Mouse (Mus musculus) liver, embryonic 12.5 days (tissue): Measurements from ENCODE around the gene Acd. TPM values are rescaled to one million over a fixed set of nuclear protein-coding genes. Genes with fewer than 3 reads are reported as not detected.

Experiments used
- ATAC-seq: fragments of 200-750 bp; cut with Nextera tagmentation; 2 replicates; pipeline ENCODE4 v1.8.0; 2017; ENCODE audit warnings: moderate number of reproducible peaks, mild to moderate bottlenecking, moderate library complexity
- H3K27ac ChIP-seq: fragments of 300-500 bp; sonication (generic); 2 replicates; pipeline ENCODE4 v1.5.1; 2016; ENCODE audit warnings: mild to moderate bottlenecking
- H3K27me3 ChIP-seq: fragments of 300-500 bp; sonication (generic); replicated peaks from 2 replicates; pipeline ENCODE4 v1.6.1; 2016; ENCODE audit warnings: mild to moderate bottlenecking, moderate library complexity
- H3K36me3 ChIP-seq: fragments of 300-500 bp; sonication (generic); 2 replicates; pipeline ENCODE4 v1.6.1; 2016; ENCODE audit warnings: mild to moderate bottlenecking, moderate library complexity
- H3K4me1 ChIP-seq: fragments of 300-500 bp; sonication (generic); 2 replicates; pipeline ENCODE4 v1.6.1; 2016
- H3K4me2 ChIP-seq: fragments of 300-500 bp; sonication (generic); 2 replicates; pipeline ENCODE4 v1.6.1; 2016; ENCODE audit warnings: mild to moderate bottlenecking, moderate library complexity
- H3K4me3 ChIP-seq: fragments of 300-500 bp; sonication (generic); 2 replicates; pipeline ENCODE4 v1.5.1; 2016; ENCODE audit warnings: mild to moderate bottlenecking, moderate library complexity
- H3K9ac ChIP-seq: fragments of 300-500 bp; sonication (generic); 2 replicates; pipeline ENCODE4 v1.6.1; 2016; ENCODE audit warnings: mild to moderate bottlenecking, moderate library complexity
- H3K9me3 ChIP-seq: fragments of 300-500 bp; sonication (generic); replicated peaks from 2 replicates; pipeline ENCODE4 v1.6.1; 2016; ENCODE audit warnings: mild to moderate bottlenecking, moderate library complexity
- WGBS: fragments of 180-500 bp; shearing (Covaris S2); methylation state at CpG from one replicate; pipeline ENCODE4 v1.1.7; 2016; ENCODE audit not compliant: insufficient replicate concordance; 5-methylcytosine and 5-hydroxymethylcytosine counted together
- polyA plus RNA-seq: library from polyadenylated mRNA; unstranded; fragments of >200 nt; fragmentation: Nextera tagmentation; extraction: Ambion mirVana; gene quantifications from 2 replicates; pipeline ENCODE4 v1.2.1, GENCODE M21; 2016

Acd gene
- polyA plus RNA-seq, 1 experiment from 2014 or later: 34.1 TPM

DNA sequence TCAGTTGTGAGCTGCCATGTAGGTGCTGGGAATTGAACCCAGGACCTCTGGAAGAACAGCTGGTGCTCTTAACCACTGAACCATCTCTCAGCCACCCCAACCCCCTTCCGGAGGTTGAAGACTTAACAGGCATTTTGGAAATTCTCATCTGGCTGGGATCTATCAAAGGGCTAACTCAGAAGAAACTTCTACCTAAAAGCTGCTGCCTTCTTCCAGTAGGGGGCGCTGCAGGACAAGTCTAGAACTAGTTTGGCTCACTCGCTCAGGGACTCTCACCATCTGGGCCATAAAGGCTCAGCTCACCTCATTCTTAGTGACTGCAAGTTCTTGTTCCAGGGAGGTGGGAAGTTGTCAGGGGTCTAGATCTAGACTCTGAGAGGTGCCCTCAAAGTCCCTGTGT is 13.2 kb upstream of the Acd start:
- Histone ChIP-seq H3K9ac (no peak overlapping the region), H3K4me1 (no peaks in the 10 kb centered on the region), H3K27me3 (no peaks in the 10 kb centered on the region), H3K27ac (no peak overlapping the region), H3K4me2 (no peak overlapping the region), H3K36me3 (0 out of 2 replicates have a peak, but pooled peaks cover 5% of the 10 kb centered on the region), H3K4me3 (no peak overlapping the region), H3K9me3 (no peaks in the 10 kb centered on the region)
- WGBS: 2% methylated on average over 3 of the region's 3 CpGs
- no peak for ATAC-seq

DNA sequence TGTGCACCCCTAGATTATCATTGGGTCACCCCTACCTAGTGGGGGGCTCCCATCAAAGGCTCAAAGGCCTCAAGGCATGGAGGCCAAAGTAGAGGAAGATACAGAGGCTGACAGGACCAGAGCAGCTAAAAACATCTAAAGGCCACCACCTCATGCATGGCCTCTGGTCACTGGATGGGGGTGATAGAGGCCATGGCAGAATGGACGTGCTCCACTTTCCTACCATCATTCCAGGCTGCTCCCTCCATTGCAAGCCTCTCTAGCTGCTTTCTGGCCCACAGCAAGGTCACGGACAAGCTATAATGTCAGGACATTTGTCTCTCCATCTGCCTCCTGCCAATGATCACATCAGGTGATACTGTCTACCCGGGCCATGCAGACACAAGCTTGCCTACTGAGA is 11.4 kb upstream of the Acd start:
- peaks cover 4% of the 10 kb centered on the region for H3K4me1 ChIP-seq
- WGBS: 57% methylated on average over 3 of the region's 3 CpGs
- ATAC-seq: no peak

DNA sequence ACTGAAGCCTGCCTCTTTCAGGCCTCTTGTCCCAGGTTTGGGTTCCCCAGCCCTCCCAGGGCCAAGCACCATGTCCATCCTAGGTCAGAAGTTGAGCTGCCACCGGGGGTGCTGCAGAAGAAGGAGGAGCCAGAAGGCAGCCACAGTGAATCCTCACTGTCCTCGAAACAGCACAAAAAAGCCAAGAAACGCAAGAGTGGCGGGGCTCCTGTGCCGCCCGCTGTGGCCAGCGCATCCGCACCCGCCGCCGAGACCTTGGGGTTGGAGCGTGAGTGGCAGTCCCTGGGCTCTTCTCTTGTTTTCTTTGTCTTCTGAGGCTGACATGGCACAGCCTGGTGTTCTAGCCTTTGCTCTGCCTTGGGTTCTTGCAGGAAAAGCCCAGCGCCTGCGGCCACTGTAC is 8.4 kb upstream of the Acd start:
- WGBS: 78% methylated on average over 14 of the region's 14 CpGs
- H3K27ac ChIP-seq: no peak overlapping the region
- no peak for ATAC-seq
- H3K4me2 ChIP-seq: no peak overlapping the region
- H3K27me3 ChIP-seq: no peaks in the 10 kb centered on the region
- no peak overlapping the region; the same call in 1 of the 2 replicates for H3K9ac ChIP-seq
- peaks cover 22% of the 10 kb centered on the region for H3K4me1 ChIP-seq
- no peak overlapping the region for H3K4me3 ChIP-seq
- no peaks in the 10 kb centered on the region for H3K9me3 ChIP-seq
- H3K36me3 ChIP-seq: peaks cover 3% of the 10 kb centered on the region

More for the DNA sequence above, 11.4 kb upstream of the Acd start:
- no peak overlapping the region for H3K4me2 ChIP-seq
- no peak overlapping the region for H3K4me3 ChIP-seq
- no peaks in the 10 kb centered on the region for H3K27me3 ChIP-seq
- H3K27ac ChIP-seq: no peak overlapping the region
- no peak overlapping the region for H3K9ac ChIP-seq
- no peaks in the 10 kb centered on the region for H3K9me3 ChIP-seq
- 0 out of 2 replicates have a peak, but pooled peaks cover 4% of the 10 kb centered on the region for H3K36me3 ChIP-seq

DNA sequence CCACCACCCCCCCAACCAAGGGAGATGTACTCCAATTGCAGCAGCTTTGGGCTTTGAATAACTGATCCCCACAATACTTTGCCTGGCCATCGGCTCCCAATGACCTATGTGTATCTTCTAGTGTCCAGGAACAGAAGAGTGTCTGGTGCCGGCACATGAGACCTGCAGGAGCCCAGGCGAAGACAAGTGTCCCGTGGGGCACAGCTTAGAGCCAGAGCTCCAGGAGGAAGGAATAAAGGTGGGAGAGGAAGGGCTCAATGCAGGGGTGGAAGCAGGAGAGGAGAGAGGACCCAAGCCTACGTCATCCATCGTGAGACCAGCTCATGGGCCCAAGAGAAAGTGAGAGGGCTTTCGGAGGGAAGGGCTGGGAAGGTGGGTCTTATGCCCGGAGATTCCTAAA is 7.8 kb upstream of the Acd start:
- no peak for ATAC-seq
- Histone ChIP-seq H3K4me1 (peaks cover 22% of the 10 kb centered on the region), H3K27ac (no peak overlapping the region), H3K9ac (no peak overlapping the region), H3K4me3 (no peak overlapping the region), H3K4me2 (no peak overlapping the region), H3K36me3 (peaks cover 9% of the 10 kb centered on the region), H3K27me3 (no peaks in the 10 kb centered on the region), H3K9me3 (no peaks in the 10 kb centered on the region)
- 82% methylated on average over 8 of the region's 8 CpGs for whole genome bisulfite sequencing

DNA sequence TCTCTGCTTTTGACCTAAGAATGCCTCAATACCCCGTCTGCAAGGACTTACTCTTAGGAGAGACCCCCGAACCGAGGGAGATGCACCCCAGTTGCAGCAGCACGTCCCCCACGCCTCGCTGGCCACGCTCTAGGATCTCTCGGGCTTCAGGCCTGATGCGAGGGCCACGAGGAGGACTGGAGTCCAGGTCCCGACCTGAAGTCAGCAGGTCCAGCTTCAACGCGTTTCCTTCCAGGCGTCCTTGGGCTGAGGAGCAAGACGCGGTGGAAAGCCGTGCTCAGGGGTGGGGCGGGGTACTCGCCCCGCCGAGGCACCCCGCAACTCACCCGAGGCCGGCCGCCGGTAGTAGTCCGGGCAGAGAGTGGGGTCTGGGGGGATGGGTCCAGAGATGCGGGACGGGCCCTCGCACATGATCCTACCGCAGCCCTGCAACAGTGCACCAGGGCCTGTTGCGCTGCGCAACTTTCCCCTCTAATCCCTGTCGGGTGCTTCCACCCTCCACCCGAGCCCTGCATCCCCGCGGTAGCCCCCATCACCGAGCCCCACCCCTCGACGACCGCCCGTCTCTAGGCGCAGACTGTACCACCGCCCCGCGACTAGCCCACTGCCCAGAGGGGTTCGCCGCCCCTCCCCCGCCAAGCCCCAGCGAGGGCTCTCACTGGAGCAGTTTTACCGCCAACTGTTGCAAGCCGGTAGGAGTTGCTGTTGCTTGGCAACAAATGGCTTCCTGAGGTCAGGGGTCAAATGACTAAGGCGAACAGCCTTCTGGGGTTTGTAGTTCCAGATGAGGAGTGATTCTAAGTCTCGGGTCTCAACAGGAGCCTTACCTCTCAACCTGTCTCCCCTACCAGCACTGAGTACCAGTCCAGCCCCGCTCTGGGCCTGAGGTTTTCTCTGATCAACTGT is 6.8 kb upstream of the Acd start, which contains the start of the genes 4933405L10Rik and Enkd1:
4933405L10Rik (plus strand) TSS at position 158 of the 906 bp plus-strand sequence.
Enkd1 (minus strand) TSS at position 713 of the 906 bp plus-strand sequence.
- H3K4me1 ChIP-seq: peaks cover 24% of the 10 kb centered on the region
- H3K27me3 ChIP-seq: no peaks in the 10 kb centered on the region
- 1% methylated on average over 55 of the region's 55 CpGs for WGBS

DNA sequence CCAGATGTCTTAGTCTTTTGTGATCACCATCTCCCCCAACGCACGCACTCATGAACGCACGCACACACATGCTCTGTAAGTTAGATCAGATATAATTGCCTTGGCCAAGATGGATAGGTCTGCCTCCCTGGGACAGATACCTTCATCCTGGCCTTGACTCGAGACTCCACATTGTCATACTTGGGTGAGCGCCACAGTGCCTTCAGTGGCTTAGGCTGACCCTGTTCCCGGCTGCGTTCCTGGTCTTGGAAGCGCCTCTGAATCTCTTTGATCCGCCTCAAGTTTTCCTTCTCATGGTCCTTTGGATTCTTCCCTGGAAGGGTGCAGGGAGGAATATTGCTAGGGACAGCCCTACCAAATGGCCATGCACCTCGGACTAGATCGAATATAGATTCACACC is 5.5 kb upstream of the Acd start:
- H3K4me2 ChIP-seq: peak overlapping the region; percentile 92

More for the DNA sequence above, 6.8 kb upstream of the Acd start, which contains the start of the genes 4933405L10Rik and Enkd1:
- peak within 1 kb of the TSS; percentile 71 for H3K4me3 ChIP-seq
- H3K9ac ChIP-seq: peak within 1 kb of the TSS; percentile 73
- peaks cover 18% of the 10 kb centered on the region for H3K36me3 ChIP-seq
- no peaks in the 10 kb centered on the region for H3K9me3 ChIP-seq
- peak within 1 kb of the TSS; percentile 8 for H3K27ac ChIP-seq
- H3K4me2 ChIP-seq: peak within 1 kb of the TSS; percentile 92
- ATAC-seq: peak; percentile 73

DNA sequence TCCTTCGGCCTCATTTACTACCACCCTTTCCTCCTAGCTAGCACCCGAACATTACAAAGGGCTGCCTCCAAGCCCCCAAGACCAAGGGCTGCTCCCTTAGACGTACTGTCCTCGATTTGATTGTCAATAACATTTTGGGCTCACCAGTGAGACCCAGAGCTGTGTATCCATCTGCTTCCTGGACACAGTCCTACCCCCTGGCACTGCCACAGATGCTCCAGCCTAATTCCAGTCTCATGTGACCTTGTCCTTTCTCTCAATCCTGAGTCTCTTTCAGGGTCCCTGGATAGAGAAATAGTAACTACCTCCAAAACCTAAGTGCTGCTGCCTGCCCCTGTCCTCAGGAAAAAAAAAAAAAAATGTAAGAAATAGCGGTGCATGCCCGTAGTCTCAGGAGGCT is 4.1 kb upstream of the Acd start:
- ATAC-seq: no peak
- Histone ChIP-seq H3K27me3 (no peaks in the 10 kb centered on the region), H3K4me1 (peaks cover 43% of the 10 kb centered on the region), H3K4me3 (no peak overlapping the region), H3K9ac (no peak overlapping the region), H3K4me2 (no peak overlapping the region), H3K27ac (no peak overlapping the region), H3K9me3 (no peaks in the 10 kb centered on the region), H3K36me3 (peaks cover 23% of the 10 kb centered on the region)
- 76% methylated on average over 6 of the region's 6 CpGs for WGBS

More for the DNA sequence above, 5.5 kb upstream of the Acd start:
- Histone ChIP-seq H3K27ac (no peak overlapping the region; the same call in 1 of the 2 replicates), H3K4me1 (peaks cover 37% of the 10 kb centered on the region), H3K4me3 (no peak overlapping the region), H3K27me3 (no peaks in the 10 kb centered on the region), H3K9ac (no peak overlapping the region), H3K9me3 (no peaks in the 10 kb centered on the region), H3K36me3 (peaks cover 23% of the 10 kb centered on the region)
- ATAC-seq: no peak
- 75% methylated on average over 12 of the region's 12 CpGs for WGBS

DNA sequence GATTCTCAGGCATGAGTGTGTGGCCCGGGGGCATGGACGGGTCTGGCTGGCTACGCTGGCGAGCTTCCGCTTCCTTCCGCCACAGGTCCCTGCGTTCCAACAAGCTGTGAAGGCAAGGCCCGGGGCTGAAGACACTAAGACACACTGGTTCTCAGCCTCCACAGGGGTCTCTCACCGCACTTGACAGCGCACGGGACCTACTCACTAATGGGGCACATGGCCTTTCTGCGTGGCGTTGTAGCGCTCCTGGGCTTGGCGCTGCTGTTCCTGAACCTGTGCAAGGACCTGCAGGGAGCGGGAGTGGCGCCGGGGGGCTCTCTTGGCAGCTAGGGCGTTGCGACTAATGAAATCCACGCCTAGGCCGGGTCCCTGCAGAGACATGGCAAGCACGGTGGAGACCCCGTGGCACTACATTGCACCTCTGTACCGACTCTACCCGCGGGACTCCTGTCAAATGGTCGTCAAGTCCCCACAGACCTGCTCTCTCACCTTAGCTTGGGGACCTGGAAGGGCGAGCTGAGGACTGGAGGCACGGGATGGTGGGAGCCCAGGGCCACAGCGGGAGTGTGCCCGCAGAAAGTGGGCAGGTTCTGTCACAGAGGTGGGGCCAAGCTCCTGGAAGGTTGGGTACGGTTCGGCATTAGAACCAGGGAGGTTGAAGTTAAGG is 3.4 kb upstream of the Acd start:
- H3K9me3 ChIP-seq: no peaks in the 10 kb centered on the region
- 88% methylated on average over 34 of the region's 34 CpGs for WGBS
- no peak for ATAC-seq

DNA sequence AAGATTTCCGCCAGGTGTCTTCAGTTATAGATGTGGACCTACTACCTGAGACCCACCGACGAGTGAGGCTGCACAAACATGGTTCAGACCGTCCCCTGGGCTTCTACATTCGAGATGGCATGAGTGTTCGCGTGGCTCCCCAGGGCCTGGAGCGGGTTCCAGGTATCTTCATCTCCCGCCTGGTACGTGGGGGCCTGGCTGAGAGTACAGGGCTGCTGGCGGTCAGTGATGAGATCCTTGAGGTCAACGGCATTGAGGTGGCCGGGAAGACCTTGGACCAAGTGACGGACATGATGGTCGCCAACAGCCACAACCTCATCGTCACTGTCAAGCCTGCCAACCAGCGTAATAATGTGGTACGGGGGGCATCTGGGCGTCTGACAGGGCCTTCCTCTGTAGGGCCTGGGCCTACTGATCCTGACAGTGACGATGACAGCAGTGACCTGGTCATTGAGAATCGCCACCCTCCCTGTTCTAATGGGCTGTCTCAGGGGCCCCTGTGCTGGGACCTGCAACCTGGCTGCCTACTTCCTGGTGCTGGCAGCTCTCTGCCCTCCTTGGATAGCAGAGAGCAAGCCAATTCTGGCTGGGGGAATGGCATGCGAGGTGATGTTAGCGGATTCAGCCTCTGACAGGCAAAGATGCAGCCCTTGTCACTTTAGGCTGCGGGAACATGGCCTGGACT is 2.0 kb upstream of the Acd start:
- no peak overlapping the region for H3K4me3 ChIP-seq
- H3K4me1 ChIP-seq: peaks cover 49% of the 10 kb centered on the region
- whole genome bisulfite sequencing: 88% methylated on average over 24 of the region's 24 CpGs
- ATAC-seq: no peak
- H3K9me3 ChIP-seq: no peaks in the 10 kb centered on the region
- no peaks in the 10 kb centered on the region for H3K27me3 ChIP-seq
- H3K9ac ChIP-seq: no peak overlapping the region; the same call in 1 of the 2 replicates
- H3K36me3 ChIP-seq: peaks cover 33% of the 10 kb centered on the region
- no peak overlapping the region for H3K27ac ChIP-seq
- no peak overlapping the region for H3K4me2 ChIP-seq

More for the DNA sequence above, 3.4 kb upstream of the Acd start:
- Histone ChIP-seq H3K36me3 (peaks cover 23% of the 10 kb centered on the region), H3K4me2 (no peak overlapping the region), H3K27ac (no peak overlapping the region), H3K4me1 (peaks cover 49% of the 10 kb centered on the region), H3K27me3 (no peaks in the 10 kb centered on the region), H3K4me3 (no peak overlapping the region), H3K9ac (no peak overlapping the region)

DNA sequence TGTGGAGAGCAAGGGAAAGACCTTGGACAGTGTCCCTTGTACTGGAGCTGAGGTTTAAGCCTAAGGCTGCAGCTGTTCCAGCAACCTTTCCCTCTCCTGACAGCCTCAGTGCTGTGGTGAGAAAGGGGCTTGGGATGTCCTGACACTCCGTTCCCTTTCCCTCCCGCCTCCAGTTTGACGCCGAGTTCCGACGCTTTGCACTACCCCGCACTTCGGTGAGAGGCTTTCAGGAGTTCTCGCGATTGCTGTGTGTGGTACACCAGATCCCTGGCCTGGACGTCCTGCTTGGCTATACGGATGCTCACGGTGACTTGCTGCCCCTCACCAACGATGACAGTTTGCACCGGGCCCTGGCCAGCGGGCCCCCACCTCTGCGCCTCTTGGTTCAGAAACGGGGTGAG is 1.1 kb upstream of the Acd start:
- H3K36me3 ChIP-seq: peaks cover 42% of the 10 kb centered on the region
- ATAC-seq: no peak; the same call in 1 of the 2 replicates
- WGBS: 58% methylated on average over 18 of the region's 18 CpGs
- peak overlapping the region; percentile 97 for H3K27ac ChIP-seq
- no peaks in the 10 kb centered on the region for H3K9me3 ChIP-seq
- peaks cover 47% of the 10 kb centered on the region for H3K4me1 ChIP-seq
- H3K27me3 ChIP-seq: no peaks in the 10 kb centered on the region
- H3K4me3 ChIP-seq: peak overlapping the region; percentile 78
- H3K9ac ChIP-seq: peak overlapping the region; percentile 67
- peak overlapping the region; percentile 82 for H3K4me2 ChIP-seq

DNA sequence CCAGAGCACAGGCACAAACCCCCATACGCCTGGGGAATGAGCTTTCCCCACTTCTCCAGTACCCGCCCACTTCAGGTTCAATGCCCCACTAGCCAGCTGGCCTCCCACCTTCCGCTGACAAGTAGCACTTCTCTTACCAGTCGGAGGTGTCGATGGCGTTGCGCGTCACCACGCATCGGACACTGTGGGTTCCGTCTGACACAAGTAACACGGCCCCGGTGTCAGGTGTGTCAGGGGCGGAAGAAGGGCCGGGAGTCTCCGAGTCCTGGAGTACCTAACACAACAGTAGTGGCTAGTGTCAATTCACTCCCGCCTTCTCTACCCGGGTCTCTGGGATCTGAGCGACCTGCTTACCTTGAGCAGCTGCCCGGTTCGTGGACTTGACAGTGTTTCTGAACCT is 336 bp downstream of the Acd start:
- H3K4me3 ChIP-seq: peak overlapping the region; percentile 78
- no peaks in the 10 kb centered on the region for H3K9me3 ChIP-seq
- H3K9ac ChIP-seq: peak overlapping the region; percentile 77
- ATAC-seq: peak; percentile 57
- H3K27me3 ChIP-seq: peaks cover 1% of the 10 kb centered on the region; the same call in 1 of the 2 replicates
- H3K36me3 ChIP-seq: peaks cover 48% of the 10 kb centered on the region
- peak overlapping the region; percentile 82 for H3K4me2 ChIP-seq
- H3K4me1 ChIP-seq: peaks cover 42% of the 10 kb centered on the region
- H3K27ac ChIP-seq: peak overlapping the region; percentile 97
- under 1% methylated on average over 21 of the region's 21 CpGs for WGBS
